Mouse (Mus musculus): ENCODE results near the gene Atxn7l1. TPM values are rescaled to one million over a fixed set of nuclear protein-coding genes. Genes with fewer than 3 reads are reported as not detected.
A peak's percentile ranks its signal among the peaks of the same experiment; 100 is the strongest.

Gene Atxn7l1
- total and polyA plus RNA-seq, 2 experiments from 2014 or later, result 20.9 to 27.8 TPM

- Histone ChIP-seq H3K9me3 (ENCODE audit: low read length) (no peaks in the 10 kb centered on the region), H3K36me3 (ENCODE audit: insufficient read depth, low read length) (no peaks in the 10 kb centered on the region), H3K27me3 (ENCODE audit: insufficient read depth, low read length) (no peaks in the 10 kb centered on the region), H3K4me3 (ENCODE audit: low read depth, low read length) (peak overlapping the region; percentile 9; the same call in 1 of the 2 replicates), H3K9ac (replicated peaks; ENCODE audit: low read length, poor library complexity, severe bottlenecking) (no peak overlapping the region), H3K27ac (ENCODE audit: low read depth, low read length) (peak overlapping the region; percentile 43), H3K4me1 (ENCODE audit: insufficient read depth, low read length) (peaks cover 15% of the 10 kb centered on the region; the same call in 1 of the 2 replicates), H3K4me2 (ENCODE audit: low read depth, low read length, poor library complexity, severe bottlenecking) (peak overlapping the region; percentile 43)
- no peak for DNase-seq (ENCODE audit: low spot score)
- 13% methylated on average over 25 of the region's 25 CpGs for WGBS
- TF ChIP-seq CTCF (IDR thresholded peaks at IDR 0.05), result no peak
- no peak for ATAC-seq (ENCODE audit: low FRiP score)
Measured at GRCm38 (mm10) chr12:33344970-33345772, 197.7 kb downstream of the Atxn7l1 start.

DNA sequence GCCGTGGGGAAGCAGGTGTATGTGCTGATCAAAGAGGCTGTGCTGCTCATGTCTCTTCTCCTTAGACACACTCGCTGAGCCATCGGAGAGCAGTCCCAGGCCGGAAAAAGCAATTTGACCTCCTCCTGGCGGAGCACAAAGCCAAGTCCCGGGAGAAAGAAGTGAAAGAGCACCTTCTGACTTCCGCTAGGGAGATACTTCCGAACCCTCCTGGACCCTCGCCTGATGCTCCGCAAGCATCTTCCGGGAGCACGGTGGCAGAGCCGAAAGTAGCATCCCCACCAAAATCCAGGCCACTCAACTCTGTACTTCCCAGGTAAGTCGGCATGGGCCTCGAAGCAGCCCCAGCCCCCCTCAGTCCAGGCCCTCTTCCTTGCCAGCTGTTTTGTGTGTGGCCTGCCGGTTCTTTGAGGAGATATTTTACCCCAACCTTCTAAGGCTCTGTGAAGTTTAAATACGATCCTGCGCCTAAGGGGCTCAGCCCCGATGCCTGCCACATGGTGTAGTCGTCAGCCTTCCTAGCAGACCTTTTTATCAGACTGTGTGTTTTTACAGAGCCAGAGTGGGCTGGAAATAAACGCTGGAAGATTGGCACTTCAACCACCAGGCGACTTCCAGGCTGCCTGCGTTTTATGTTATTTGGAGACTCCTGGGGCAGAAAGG lies 198.4 kb downstream of the Atxn7l1 start:
- 42% methylated on average over 23 of the region's 23 CpGs for WGBS
- Histone ChIP-seq H3K4me1 (ENCODE audit: insufficient read depth, low read length) (peaks cover 15% of the 10 kb centered on the region; the same call in 1 of the 2 replicates), H3K27me3 (ENCODE audit: insufficient read depth, low read length) (no peaks in the 10 kb centered on the region), H3K9me3 (ENCODE audit: low read length) (no peaks in the 10 kb centered on the region), H3K9ac (replicated peaks; ENCODE audit: low read length, poor library complexity, severe bottlenecking) (no peak overlapping the region), H3K4me2 (ENCODE audit: low read depth, low read length, poor library complexity, severe bottlenecking) (no peak overlapping the region), H3K36me3 (ENCODE audit: insufficient read depth, low read length) (no peaks in the 10 kb centered on the region), H3K27ac (ENCODE audit: low read depth, low read length) (no peak overlapping the region), H3K4me3 (ENCODE audit: low read depth, low read length) (no peak overlapping the region)
- no peak for ATAC-seq (ENCODE audit: low FRiP score)
- TF ChIP-seq CTCF (IDR thresholded peaks at IDR 0.05), result peak; percentile 27; the same call in 1 of the 2 replicates
- DNase-seq (ENCODE audit: low spot score), result no peak

DNA sequence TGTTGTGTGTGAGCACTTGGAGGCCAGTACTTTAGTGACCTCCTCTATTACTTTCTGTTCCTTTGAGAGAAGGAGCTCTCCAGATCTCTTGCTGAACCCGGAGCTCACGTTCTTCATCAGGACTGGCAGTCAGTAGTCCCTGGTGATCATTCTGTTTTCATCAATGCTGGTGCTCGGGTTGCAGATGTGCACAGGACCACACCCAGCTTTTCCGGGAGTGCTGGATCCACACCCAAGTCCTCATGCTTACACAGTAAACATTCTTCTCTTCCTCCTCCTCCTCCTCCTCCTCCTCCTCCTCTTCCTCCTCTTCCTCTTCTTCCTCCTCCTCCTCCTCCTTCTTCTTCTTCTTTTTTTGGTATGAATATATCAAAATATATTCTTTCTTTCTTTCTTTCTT lies 205.2 kb downstream of the Atxn7l1 start:
- H3K9ac ChIP-seq (replicated peaks; ENCODE audit: low read length, poor library complexity, severe bottlenecking), result no peak overlapping the region
- no peaks in the 10 kb centered on the region for H3K9me3 ChIP-seq (ENCODE audit: low read length)
- DNase-seq (ENCODE audit: low spot score), result no peak
- no peak for TF ChIP-seq CTCF (IDR thresholded peaks at IDR 0.05)
- no peak for ATAC-seq (ENCODE audit: low FRiP score)
- H3K4me1 ChIP-seq (ENCODE audit: insufficient read depth, low read length), result no peaks in the 10 kb centered on the region
- H3K4me3 ChIP-seq (ENCODE audit: low read depth, low read length), result no peak overlapping the region
- H3K27me3 ChIP-seq (ENCODE audit: insufficient read depth, low read length), result no peaks in the 10 kb centered on the region
- no peak overlapping the region for H3K27ac ChIP-seq (ENCODE audit: low read depth, low read length)
- WGBS, result 82% methylated on average over 4 of the region's 4 CpGs
- no peak overlapping the region for H3K4me2 ChIP-seq (ENCODE audit: low read depth, low read length, poor library complexity, severe bottlenecking)
- H3K36me3 ChIP-seq (ENCODE audit: insufficient read depth, low read length), result 0 out of 2 replicates have a peak, but pooled peaks cover 2% of the 10 kb centered on the region

DNA sequence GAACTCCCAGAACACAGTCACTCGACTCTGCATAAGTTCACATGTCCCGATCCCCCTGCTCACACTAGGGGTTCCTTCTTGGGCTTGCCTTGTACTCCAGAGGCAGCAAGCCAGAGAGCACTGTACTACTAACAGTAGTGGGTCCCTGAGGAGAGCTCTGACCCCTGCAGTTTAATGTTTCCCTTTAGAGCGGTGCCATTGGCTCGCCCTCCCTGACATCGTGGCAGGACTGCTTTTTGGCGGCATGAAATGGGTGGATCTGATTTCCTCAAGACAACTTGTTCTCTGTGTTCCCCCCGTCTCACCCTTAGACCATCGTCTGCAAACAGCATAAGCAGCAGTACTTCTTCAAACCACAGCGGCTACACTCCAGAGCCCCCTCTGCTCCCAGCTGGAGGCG lies 210.9 kb downstream of the Atxn7l1 start:
- no peak overlapping the region for H3K4me2 ChIP-seq (ENCODE audit: low read depth, low read length, poor library complexity, severe bottlenecking)
- no peaks in the 10 kb centered on the region for H3K27me3 ChIP-seq (ENCODE audit: insufficient read depth, low read length)
- no peak overlapping the region for H3K27ac ChIP-seq (ENCODE audit: low read depth, low read length)
- no peak overlapping the region for H3K9ac ChIP-seq (replicated peaks; ENCODE audit: low read length, poor library complexity, severe bottlenecking)
- peaks cover 9% of the 10 kb centered on the region; the same call in 1 of the 2 replicates for H3K36me3 ChIP-seq (ENCODE audit: insufficient read depth, low read length)
- H3K9me3 ChIP-seq (ENCODE audit: low read length), result no peaks in the 10 kb centered on the region
- no peak overlapping the region for H3K4me3 ChIP-seq (ENCODE audit: low read depth, low read length)
- 91% methylated on average over 10 of the region's 10 CpGs for WGBS
- DNase-seq (ENCODE audit: low spot score) (no peak), ATAC-seq (ENCODE audit: low FRiP score) (no peak)
- no peaks in the 10 kb centered on the region for H3K4me1 ChIP-seq (ENCODE audit: insufficient read depth, low read length)
- TF ChIP-seq CTCF (IDR thresholded peaks at IDR 0.05), result no peak

- Histone ChIP-seq H3K4me1 (ENCODE audit: insufficient read depth, low read length) (no peaks in the 10 kb centered on the region), H3K9me3 (ENCODE audit: low read length) (no peaks in the 10 kb centered on the region), H3K4me2 (ENCODE audit: low read depth, low read length, poor library complexity, severe bottlenecking) (no peak overlapping the region), H3K36me3 (ENCODE audit: insufficient read depth, low read length) (peaks cover 14% of the 10 kb centered on the region), H3K27ac (ENCODE audit: low read depth, low read length) (no peak overlapping the region), H3K9ac (replicated peaks; ENCODE audit: low read length, poor library complexity, severe bottlenecking) (no peak overlapping the region), H3K27me3 (ENCODE audit: insufficient read depth, low read length) (no peaks in the 10 kb centered on the region), H3K4me3 (ENCODE audit: low read depth, low read length) (no peak overlapping the region)
- 95% methylated on average over 7 of the region's 7 CpGs for WGBS
- no peak for DNase-seq (ENCODE audit: low spot score)
- TF ChIP-seq CTCF (IDR thresholded peaks at IDR 0.05), result no peak
- no peak for ATAC-seq (ENCODE audit: low FRiP score)
Measured at GRCm38 (mm10) chr12:33359209-33359608, 211.7 kb downstream of the Atxn7l1 start.
